Mouse (Mus musculus): Measurements from ENCODE around the gene Evx1. TPM values are rescaled to one million over a fixed set of nuclear protein-coding genes. Genes with fewer than 3 reads are reported as not detected.

Gene Evx1
- total RNA-seq, 1 experiment: 0.54 TPM

GRCm38 (mm10) chr6:52300806-52301205 is 12.5 kb upstream of the Evx1 start:
- no peak overlapping the region for H3K4me3 ChIP-seq (ENCODE audit: insufficient read depth in 1 of 2, low read depth in 1 of 2, low read length in 2 of 2, poor library complexity in 1 of 2, severe bottlenecking in 1 of 2)
- in situ Hi-C loops (cut with MboI; ENCODE audit: low sequenced_read_pairs in 2 of 2, unreplicated experiment in 2 of 2): no loop called here
- no peaks in the 10 kb centered on the region for H3K9me3 ChIP-seq (ENCODE audit: control insufficient read depth, insufficient read depth, low read depth, low read length)
- H3K36me3 ChIP-seq (ENCODE audit: control insufficient read depth, insufficient read depth, low read length, poor library complexity, severe bottlenecking): no peaks in the 10 kb centered on the region
- H3K27ac ChIP-seq (ENCODE audit: insufficient read depth, low read depth, low read length, poor library complexity, severe bottlenecking): no peak overlapping the region
- H3K9ac ChIP-seq (ENCODE audit: insufficient read depth, low read depth, low read length, poor library complexity, severe bottlenecking): no peak overlapping the region
- no peak for DNase-seq (ENCODE audit: low read depth, low spot score)
- no peaks in the 10 kb centered on the region; a peak in 1 of 4 replicates for H3K4me1 ChIP-seq (ENCODE audit: control insufficient read depth in 2 of 2, insufficient read depth in 2 of 2, low read length in 2 of 2, poor library complexity in 1 of 2)
- no peak for TF ChIP-seq ZNF384 (IDR thresholded peaks at IDR 0.05; ENCODE audit: low read depth, low read length)
- TF ChIP-seq ZC3H11A (IDR thresholded peaks at IDR 0.05; ENCODE audit: borderline replicate concordance, low read depth, low read length): no peak
- TF ChIP-seq CHD2 (IDR thresholded peaks at IDR 0.05; ENCODE audit: low read depth, low read length): no peak
- no peak for TF ChIP-seq HCFC1 (IDR thresholded peaks at IDR 0.05; ENCODE audit: borderline replicate concordance, insufficient read depth, low read length)
- TF ChIP-seq MAFK (IDR thresholded peaks at IDR 0.05; ENCODE audit: insufficient read depth, low read depth, low read length): no peak

- in situ Hi-C loops (cut with MboI; ENCODE audit: low sequenced_read_pairs in 2 of 2, unreplicated experiment in 2 of 2): no loop called here
- TF ChIP-seq CHD2 (IDR thresholded peaks at IDR 0.05; ENCODE audit: low read depth, low read length): no peak
- TF ChIP-seq ZC3H11A (IDR thresholded peaks at IDR 0.05; ENCODE audit: borderline replicate concordance, low read depth, low read length): no peak
These were observed 9.9 kb upstream of the Evx1 start for GRCm38 (mm10) chr6:52303426-52303825.

GRCm38 (mm10) chr6:52305877-52306389 is 7.4 kb upstream of the Evx1 start:
- Histone ChIP-seq H3K27ac (ENCODE audit: insufficient read depth, low read depth, low read length, poor library complexity, severe bottlenecking) (no peak overlapping the region), H3K4me3 (ENCODE audit: insufficient read depth in 1 of 2, low read depth in 1 of 2, low read length in 2 of 2, poor library complexity in 1 of 2, severe bottlenecking in 1 of 2) (peak overlapping the region; percentile 15 to 31; a peak in 2 of 4 replicates), H3K36me3 (ENCODE audit: control insufficient read depth, insufficient read depth, low read length, poor library complexity, severe bottlenecking) (no peaks in the 10 kb centered on the region), H3K4me1 (ENCODE audit: control insufficient read depth in 2 of 2, insufficient read depth in 2 of 2, low read length in 2 of 2, poor library complexity in 1 of 2) (no peaks in the 10 kb centered on the region; a peak in 2 of 4 replicates), H3K9ac (ENCODE audit: insufficient read depth, low read depth, low read length, poor library complexity, severe bottlenecking) (no peak overlapping the region), H3K9me3 (ENCODE audit: control insufficient read depth, insufficient read depth, low read depth, low read length) (no peaks in the 10 kb centered on the region)
- no peak for TF ChIP-seq MAFK (IDR thresholded peaks at IDR 0.05; ENCODE audit: insufficient read depth, low read depth, low read length)
- no peak for TF ChIP-seq ZNF384 (IDR thresholded peaks at IDR 0.05; ENCODE audit: low read depth, low read length)
- TF ChIP-seq ZC3H11A (IDR thresholded peaks at IDR 0.05; ENCODE audit: borderline replicate concordance, low read depth, low read length): no peak
- TF ChIP-seq CHD2 (IDR thresholded peaks at IDR 0.05; ENCODE audit: low read depth, low read length): no peak
- no peak for TF ChIP-seq HCFC1 (IDR thresholded peaks at IDR 0.05; ENCODE audit: borderline replicate concordance, insufficient read depth, low read length)
- DNase-seq (ENCODE audit: low read depth, low spot score): peak; percentile 63
- in situ Hi-C loops (cut with MboI; ENCODE audit: low sequenced_read_pairs in 2 of 2, unreplicated experiment in 2 of 2): no loop called here

More at GRCm38 (mm10) chr6:52303426-52303825, 9.9 kb upstream of the Evx1 start:
- Histone ChIP-seq H3K9me3 (ENCODE audit: control insufficient read depth, insufficient read depth, low read depth, low read length) (no peaks in the 10 kb centered on the region), H3K9ac (ENCODE audit: insufficient read depth, low read depth, low read length, poor library complexity, severe bottlenecking) (no peak overlapping the region), H3K36me3 (ENCODE audit: control insufficient read depth, insufficient read depth, low read length, poor library complexity, severe bottlenecking) (no peaks in the 10 kb centered on the region), H3K4me3 (ENCODE audit: insufficient read depth in 1 of 2, low read depth in 1 of 2, low read length in 2 of 2, poor library complexity in 1 of 2, severe bottlenecking in 1 of 2) (no peak overlapping the region), H3K4me1 (ENCODE audit: control insufficient read depth in 2 of 2, insufficient read depth in 2 of 2, low read length in 2 of 2, poor library complexity in 1 of 2) (no peaks in the 10 kb centered on the region; a peak in 1 of 4 replicates), H3K27ac (ENCODE audit: insufficient read depth, low read depth, low read length, poor library complexity, severe bottlenecking) (no peak overlapping the region)
- no peak for DNase-seq (ENCODE audit: low read depth, low spot score)

- peaks cover 0 to 7% of the 10 kb centered on the region in 2 experiments; a peak in 2 of 4 replicates for H3K4me1 ChIP-seq (ENCODE audit: control insufficient read depth in 2 of 2, insufficient read depth in 2 of 2, low read length in 2 of 2, poor library complexity in 1 of 2)
- TF ChIP-seq ZC3H11A (IDR thresholded peaks at IDR 0.05; ENCODE audit: borderline replicate concordance, low read depth, low read length) (no peak), ZNF384 (IDR thresholded peaks at IDR 0.05; ENCODE audit: low read depth, low read length) (no peak), CHD2 (IDR thresholded peaks at IDR 0.05; ENCODE audit: low read depth, low read length) (no peak), HCFC1 (IDR thresholded peaks at IDR 0.05; ENCODE audit: borderline replicate concordance, insufficient read depth, low read length) (no peak), MAFK (IDR thresholded peaks at IDR 0.05; ENCODE audit: insufficient read depth, low read depth, low read length) (no peak)
- no peaks in the 10 kb centered on the region for H3K9me3 ChIP-seq (ENCODE audit: control insufficient read depth, insufficient read depth, low read depth, low read length)
- no peaks in the 10 kb centered on the region for H3K36me3 ChIP-seq (ENCODE audit: control insufficient read depth, insufficient read depth, low read length, poor library complexity, severe bottlenecking)
- H3K9ac ChIP-seq (ENCODE audit: insufficient read depth, low read depth, low read length, poor library complexity, severe bottlenecking): no peak overlapping the region
- in situ Hi-C loops (cut with MboI; ENCODE audit: low sequenced_read_pairs in 2 of 2, unreplicated experiment in 2 of 2): loop anchor here (5.0 to 10.0 kb wide), 6 partner anchors 42 to 1135 kb away; partner anchors contain the start of genes 5730596B20Rik (in 1 of the 2) and Hoxa2 (in 1 of the 2)
- no peak overlapping the region for H3K27ac ChIP-seq (ENCODE audit: insufficient read depth, low read depth, low read length, poor library complexity, severe bottlenecking)
- DNase-seq (ENCODE audit: low read depth, low spot score): no peak
- no peak overlapping the region for H3K4me3 ChIP-seq (ENCODE audit: insufficient read depth in 1 of 2, low read depth in 1 of 2, low read length in 2 of 2, poor library complexity in 1 of 2, severe bottlenecking in 1 of 2)
These were observed 3.5 kb upstream of the Evx1 start for GRCm38 (mm10) chr6:52309766-52310165.
